Mouse (Mus musculus) erythroblast, embryonic 14.5 days (primary cell): ENCODE data around the gene Slc25a17. TPM values are rescaled to one million over a fixed set of nuclear protein-coding genes. Genes with fewer than 3 reads are reported as not detected.

ENCODE experiments used
- H3K27me3 ChIP-seq: 2 replicates; pipeline ENCODE4 v1.6.1; 2012; ENCODE audit warnings: inconsistent platforms; ENCODE audit not compliant: control insufficient read depth
- H3K36me3 ChIP-seq: 2 replicates; pipeline ENCODE4 v1.6.1; 2012; ENCODE audit warnings: mild to moderate bottlenecking, inconsistent platforms; ENCODE audit not compliant: control insufficient read depth
- H3K4me1 ChIP-seq: 2 replicates; pipeline ENCODE4 v1.6.1; 2012; ENCODE audit warnings: inconsistent platforms; ENCODE audit not compliant: control insufficient read depth
- H3K4me3 ChIP-seq: replicated peaks from 2 replicates; pipeline ENCODE3; 2012; ENCODE audit warnings: moderate library complexity, mild to moderate bottlenecking, inconsistent platforms
- H3K9me3 ChIP-seq: 2 replicates; pipeline ENCODE4 v1.6.1; 2012; ENCODE audit warnings: low read length, inconsistent platforms, mixed read lengths; ENCODE audit not compliant: control insufficient read depth
- GATA1 ChIP-seq: IDR thresholded peaks from 2 replicates; pipeline ENCODE4 v1.6.1; 2012; ENCODE audit warnings: low read length, inconsistent platforms, mixed read lengths
- TAL1 ChIP-seq: IDR thresholded peaks from 3 replicates; pipeline ENCODE4 v1.6.1; 2012; ENCODE audit warnings: low read length, inconsistent platforms, mixed read lengths
- polyA plus RNA-seq: library from polyadenylated mRNA; stranded (reverse); fragments of >175 nt; gene quantifications from 2 replicates; pipeline ENCODE4 v1.2.3, GENCODE M21; 2012

Gene Slc25a17
- polyA plus RNA-seq, 1 experiment = 0.54 TPM

DNA sequence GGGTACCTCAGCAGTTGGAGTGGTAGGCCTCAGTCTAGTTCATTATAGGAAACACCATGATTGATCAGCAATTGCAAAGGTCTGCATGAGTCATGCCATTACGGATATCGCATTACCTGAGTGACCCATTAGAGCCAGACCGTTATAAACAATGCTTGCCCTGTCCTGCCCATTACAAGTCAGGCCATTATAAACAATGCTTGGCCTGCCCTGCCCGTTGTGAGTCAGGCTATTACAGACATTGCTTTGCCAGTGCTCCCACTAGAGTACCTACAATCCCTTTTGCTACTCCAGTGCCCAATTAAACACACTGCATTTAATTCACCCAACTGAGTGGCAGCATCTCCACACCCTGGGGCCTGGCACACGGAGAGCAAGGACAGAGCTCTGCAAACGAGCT lies 49.6 kb downstream of the Slc25a17 start:
- TF ChIP-seq GATA1 = no peak
- TF ChIP-seq TAL1 = no peak
- Histone ChIP-seq H3K27me3 (no peaks in the 10 kb centered on the region), H3K4me1 (no peaks in the 10 kb centered on the region), H3K4me3 (no peak overlapping the region), H3K36me3 (no peaks in the 10 kb centered on the region), H3K9me3 (no peaks in the 10 kb centered on the region)

DNA sequence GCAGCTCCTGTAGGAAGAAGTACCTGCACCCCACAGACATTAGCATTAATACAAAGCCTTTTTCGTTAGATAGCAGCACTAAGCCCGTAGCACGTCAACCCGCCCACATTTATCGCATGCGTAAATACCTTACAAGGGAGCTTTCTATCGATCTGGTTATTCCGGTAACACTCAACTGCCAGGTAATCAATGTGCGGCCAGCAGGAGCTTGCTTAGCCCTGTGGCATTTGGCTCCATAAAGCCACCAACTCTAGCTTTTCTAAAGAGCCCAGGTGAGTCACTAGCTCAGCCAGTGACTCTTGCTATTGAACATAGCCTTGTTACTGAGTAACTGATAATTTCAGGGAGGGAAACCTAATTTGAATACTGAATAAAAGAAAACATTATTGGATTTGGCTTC lies 50.3 kb downstream of the Slc25a17 start:
- TF ChIP-seq TAL1 = no peak
- TF ChIP-seq GATA1 = no peak
- H3K36me3 ChIP-seq = no peaks in the 10 kb centered on the region

DNA sequence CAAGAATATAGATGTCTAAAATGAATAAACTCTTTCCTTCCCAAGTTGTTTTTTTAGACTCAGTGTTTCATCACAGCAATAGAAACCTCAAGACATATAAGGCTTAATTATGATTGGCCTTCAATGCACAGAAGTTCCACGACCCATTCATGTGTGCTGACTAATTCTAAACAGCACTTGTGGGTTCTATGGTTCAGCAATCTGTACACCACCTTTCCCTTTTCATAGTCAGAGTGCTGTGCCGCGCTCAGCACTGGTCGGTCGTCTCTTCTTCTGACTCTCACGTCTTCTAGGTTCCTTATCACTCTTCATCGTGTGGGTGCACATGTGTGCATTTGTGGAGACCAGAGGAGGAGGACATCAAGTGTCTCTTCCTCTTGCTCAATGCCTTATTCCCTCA lies 52.6 kb downstream of the Slc25a17 start:
- Histone ChIP-seq H3K9me3 (no peaks in the 10 kb centered on the region; the same call in 1 of the 2 replicates), H3K36me3 (no peaks in the 10 kb centered on the region), H3K27me3 (no peaks in the 10 kb centered on the region), H3K4me1 (no peaks in the 10 kb centered on the region), H3K4me3 (no peak overlapping the region)
- TF ChIP-seq GATA1 (no peak), TAL1 (no peak)

More for the DNA sequence above, 50.3 kb downstream of the Slc25a17 start:
- Histone ChIP-seq H3K27me3 (no peaks in the 10 kb centered on the region), H3K4me1 (no peaks in the 10 kb centered on the region), H3K9me3 (no peaks in the 10 kb centered on the region), H3K4me3 (no peak overlapping the region)

DNA sequence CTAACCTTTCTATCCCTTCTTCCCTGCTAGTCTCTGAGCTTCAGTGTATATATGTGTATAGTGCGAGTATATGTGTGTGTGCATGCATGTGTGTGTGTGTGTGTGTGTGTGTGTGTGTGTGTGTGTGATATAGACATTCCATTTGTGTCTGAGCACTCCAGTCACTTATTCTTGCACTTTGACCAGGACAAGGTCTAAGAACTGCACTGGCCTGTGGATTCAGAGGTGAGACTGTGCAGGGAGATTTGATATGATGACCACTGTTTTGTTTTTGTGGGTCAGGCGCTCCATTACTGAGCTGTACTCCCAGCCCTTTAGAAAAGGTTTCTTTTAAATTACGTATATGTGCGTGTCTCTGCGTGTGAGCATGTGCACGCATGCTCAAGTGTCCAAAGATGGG lies 54.1 kb downstream of the Slc25a17 start:
- H3K36me3 ChIP-seq = no peaks in the 10 kb centered on the region

DNA sequence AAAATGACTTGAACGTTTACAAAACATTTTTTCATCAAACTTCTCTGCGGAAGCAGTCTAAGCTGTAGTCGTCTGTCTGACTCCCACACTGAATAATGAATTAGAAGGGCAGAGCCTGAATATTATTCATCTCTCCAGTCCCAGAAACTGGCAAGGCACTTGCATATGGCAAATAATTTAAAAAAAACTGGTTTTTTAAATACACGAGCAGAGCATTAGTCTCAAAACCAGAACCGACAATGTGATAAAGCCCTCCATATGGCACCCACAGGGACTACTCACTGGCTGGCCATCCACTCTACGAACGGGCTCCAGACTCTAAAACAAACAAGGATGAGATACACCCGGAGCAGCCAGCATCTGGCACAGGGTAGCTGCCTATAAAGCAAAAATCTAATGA lies 55.6 kb downstream of the Slc25a17 start:
- no peaks in the 10 kb centered on the region for H3K27me3 ChIP-seq
- H3K36me3 ChIP-seq = no peaks in the 10 kb centered on the region
- no peaks in the 10 kb centered on the region; the same call in none of the 2 replicates for H3K9me3 ChIP-seq
- peaks cover 2% of the 10 kb centered on the region; the same call in 1 of the 2 replicates for H3K4me1 ChIP-seq
- no peak overlapping the region for H3K4me3 ChIP-seq
- no peak for TF ChIP-seq TAL1
- TF ChIP-seq GATA1 = no peak

More for the DNA sequence above, 54.1 kb downstream of the Slc25a17 start:
- H3K27me3 ChIP-seq = no peaks in the 10 kb centered on the region
- TF ChIP-seq TAL1 = no peak
- no peak for TF ChIP-seq GATA1
- no peaks in the 10 kb centered on the region for H3K4me1 ChIP-seq
- H3K9me3 ChIP-seq = no peaks in the 10 kb centered on the region; the same call in none of the 2 replicates
- H3K4me3 ChIP-seq = no peak overlapping the region

DNA sequence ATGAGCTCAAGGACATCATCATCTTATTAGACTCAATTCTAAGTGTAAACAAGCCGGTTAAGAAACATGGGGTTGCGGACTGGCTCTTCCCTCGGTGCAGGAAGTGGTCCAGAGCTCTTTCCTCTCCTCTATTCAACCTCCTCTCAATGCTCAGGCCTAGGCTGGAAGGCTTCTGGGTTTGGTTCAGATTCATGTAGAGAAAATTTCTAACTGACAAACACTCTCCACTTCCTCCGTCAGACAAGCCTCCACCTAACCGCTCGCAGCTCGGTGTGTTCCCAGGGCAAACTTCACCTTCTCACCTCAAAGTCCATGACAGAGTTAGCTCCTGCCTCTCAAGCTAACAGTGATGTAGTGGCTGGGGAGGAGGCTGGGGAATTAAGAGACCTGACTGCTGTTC lies 56.6 kb downstream of the Slc25a17 start:
- Histone ChIP-seq H3K27me3 (no peaks in the 10 kb centered on the region), H3K4me1 (peaks cover 2% of the 10 kb centered on the region; the same call in 1 of the 2 replicates), H3K36me3 (no peaks in the 10 kb centered on the region), H3K9me3 (no peaks in the 10 kb centered on the region; the same call in none of the 2 replicates), H3K4me3 (no peak overlapping the region)
- no peak for TF ChIP-seq TAL1

DNA sequence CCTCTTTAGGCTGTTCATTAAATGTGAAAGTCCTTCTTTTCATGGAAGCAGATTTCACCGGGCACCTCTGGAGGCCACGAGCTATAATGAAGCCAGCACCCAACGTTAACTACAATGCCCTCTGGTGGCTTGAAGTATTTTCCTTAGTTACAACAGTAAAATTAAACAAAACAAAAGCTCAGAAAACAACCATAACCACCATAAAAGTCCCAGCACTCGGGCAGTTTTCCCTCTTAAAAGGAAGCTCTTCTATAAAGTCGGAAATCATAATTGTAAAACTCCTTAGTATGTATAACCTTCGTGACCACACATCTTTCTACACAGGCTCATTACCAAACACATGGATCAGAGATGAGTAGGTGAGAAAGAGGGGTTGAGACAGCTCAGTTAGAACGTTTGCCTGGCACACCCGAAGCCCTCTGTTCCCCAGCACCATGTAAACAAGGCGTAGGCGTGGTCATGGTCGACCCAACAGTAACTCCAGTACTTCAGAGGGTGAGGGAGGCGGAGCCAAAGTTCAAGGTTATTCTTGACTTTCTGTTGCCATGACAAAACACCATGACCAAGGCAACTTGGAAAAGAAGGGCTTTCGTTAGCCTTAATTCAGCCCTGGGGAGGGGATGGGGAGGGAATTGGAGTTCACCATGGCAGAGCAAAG lies 58.3 kb downstream of the Slc25a17 start:
- H3K9me3 ChIP-seq = no peaks in the 10 kb centered on the region; the same call in none of the 2 replicates
- no peaks in the 10 kb centered on the region for H3K36me3 ChIP-seq
- peaks cover 2% of the 10 kb centered on the region; the same call in 1 of the 2 replicates for H3K4me1 ChIP-seq
- TF ChIP-seq GATA1 = no peak
- TF ChIP-seq TAL1 = no peak
- H3K4me3 ChIP-seq = no peak overlapping the region
- no peaks in the 10 kb centered on the region for H3K27me3 ChIP-seq

DNA sequence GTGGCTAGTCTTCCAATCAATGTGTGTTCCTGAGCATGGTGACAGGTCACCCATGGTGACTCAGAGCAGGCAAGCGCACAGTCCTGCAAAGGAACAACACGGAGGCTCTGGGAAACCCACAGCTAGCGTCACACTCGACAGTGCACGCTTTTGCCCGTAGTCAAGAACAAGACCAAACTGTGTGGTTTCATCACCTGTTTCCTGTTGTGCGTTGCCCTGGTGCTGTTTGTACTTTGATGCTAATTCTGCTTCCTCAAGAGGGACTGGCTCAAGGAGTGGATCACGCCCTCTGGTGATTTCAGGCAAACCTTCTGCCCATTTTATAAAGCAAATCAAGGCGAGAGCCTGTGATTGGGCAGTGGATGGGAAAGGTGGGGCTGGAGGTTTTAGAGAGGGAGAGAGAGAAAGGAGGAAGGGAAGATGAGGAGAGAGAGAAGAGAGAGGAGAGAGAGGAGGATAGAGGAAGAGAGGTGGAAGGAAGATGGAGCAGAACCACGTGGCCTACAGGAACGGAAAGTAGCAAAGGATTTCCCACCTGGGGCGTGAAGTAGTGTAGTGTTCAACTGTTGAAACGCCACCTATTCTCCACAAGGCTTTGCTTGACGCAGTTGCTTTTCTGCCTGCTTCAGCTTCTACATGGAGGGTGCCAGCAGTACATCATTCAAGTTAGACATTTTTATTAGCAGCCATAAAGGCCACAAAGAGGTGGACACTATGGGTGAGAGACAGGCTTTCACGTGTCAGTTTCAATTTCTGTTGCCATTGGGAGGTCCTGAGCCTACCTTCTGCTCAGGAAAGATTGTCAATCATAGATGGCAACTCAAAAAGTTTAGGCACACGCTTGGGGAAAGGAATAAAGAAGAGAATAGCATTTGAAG lies 59.2 kb downstream of the Slc25a17 start:
- Histone ChIP-seq H3K4me1 (peaks cover 2% of the 10 kb centered on the region; the same call in 1 of the 2 replicates), H3K4me3 (no peak overlapping the region), H3K9me3 (no peaks in the 10 kb centered on the region; the same call in none of the 2 replicates), H3K36me3 (no peaks in the 10 kb centered on the region), H3K27me3 (no peaks in the 10 kb centered on the region)
- TF ChIP-seq TAL1 = no peak
- no peak for TF ChIP-seq GATA1

DNA sequence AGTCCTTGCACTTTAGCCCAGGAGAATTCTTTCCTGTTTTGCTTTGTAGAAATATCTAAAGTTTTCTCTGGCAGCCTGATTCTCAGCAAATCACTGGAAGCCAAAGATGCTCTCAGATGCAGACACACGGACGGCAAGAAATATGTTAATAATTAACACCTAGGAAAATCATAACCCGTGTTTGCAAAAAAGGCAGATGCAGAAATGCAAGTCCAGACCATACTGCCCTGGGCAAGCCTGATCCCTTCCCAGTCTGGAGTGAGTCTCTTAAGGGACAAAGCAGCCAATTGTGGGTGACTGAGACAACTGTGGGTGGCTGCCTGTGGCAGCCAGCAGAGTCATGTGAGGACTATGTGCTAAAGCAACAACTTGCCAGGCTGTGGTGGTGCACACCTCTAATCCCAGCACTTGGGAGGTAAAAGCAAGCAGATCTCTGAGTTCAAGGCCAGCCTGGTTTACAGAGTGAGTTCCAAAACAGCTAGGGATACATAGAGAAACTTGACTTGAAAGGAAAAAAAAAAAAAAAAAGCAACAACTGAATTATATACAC lies 60.0 kb downstream of the Slc25a17 start:
- Histone ChIP-seq H3K4me1 (peaks cover 2% of the 10 kb centered on the region; the same call in 1 of the 2 replicates), H3K4me3 (no peak overlapping the region), H3K9me3 (no peaks in the 10 kb centered on the region; the same call in none of the 2 replicates), H3K27me3 (no peaks in the 10 kb centered on the region), H3K36me3 (no peaks in the 10 kb centered on the region)
- TF ChIP-seq TAL1 = no peak
- TF ChIP-seq GATA1 = no peak
